Mouse (Mus musculus): ENCODE data around the gene Cd109.

The Cd109 gene

DNA sequence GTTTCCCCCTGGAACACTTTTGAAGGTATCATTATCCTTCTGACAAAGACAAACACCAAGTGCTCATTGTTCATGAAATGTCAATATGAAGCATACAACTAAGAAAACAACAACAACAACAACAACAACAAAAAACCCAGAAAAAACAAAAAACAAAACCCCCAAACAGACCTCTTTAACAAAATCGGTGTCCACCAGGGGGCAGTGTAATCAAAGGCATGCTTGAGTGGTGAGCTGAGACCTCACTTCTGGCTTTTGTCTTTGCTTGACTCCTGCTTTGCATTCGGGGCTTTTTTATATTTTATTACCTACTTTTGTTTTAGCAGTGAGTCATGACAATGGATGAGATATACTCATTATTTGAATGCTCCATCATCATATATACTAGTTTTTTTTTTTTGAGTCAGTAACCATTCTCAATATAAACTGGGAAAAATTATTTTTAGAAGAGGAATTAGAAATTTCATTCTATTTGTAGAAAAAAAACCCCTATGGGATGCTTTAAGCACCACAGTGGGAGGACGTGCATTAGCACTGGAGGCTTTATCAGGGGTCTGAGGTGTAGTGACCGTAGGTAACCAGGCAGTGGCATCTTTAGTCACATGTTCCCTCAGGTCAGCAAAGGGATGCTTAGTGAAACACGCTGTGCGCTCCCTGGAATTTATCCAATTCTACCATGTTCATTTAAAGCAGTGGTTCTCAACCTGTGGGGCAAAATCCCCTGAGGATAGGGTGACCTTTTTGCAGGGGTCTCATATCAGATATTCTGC, 30.8 kb downstream of the Cd109 start:
- DNase-seq: peak; percentile 68

- DNase-seq: no peak
These were observed 33.3 kb downstream of the Cd109 start for GRCm38 (mm10) chr9:78648641-78649040.

GRCm38 (mm10) chr9:78649398-78649797, 34.1 kb downstream of the Cd109 start:
- DNase-seq: no peak

DNA sequence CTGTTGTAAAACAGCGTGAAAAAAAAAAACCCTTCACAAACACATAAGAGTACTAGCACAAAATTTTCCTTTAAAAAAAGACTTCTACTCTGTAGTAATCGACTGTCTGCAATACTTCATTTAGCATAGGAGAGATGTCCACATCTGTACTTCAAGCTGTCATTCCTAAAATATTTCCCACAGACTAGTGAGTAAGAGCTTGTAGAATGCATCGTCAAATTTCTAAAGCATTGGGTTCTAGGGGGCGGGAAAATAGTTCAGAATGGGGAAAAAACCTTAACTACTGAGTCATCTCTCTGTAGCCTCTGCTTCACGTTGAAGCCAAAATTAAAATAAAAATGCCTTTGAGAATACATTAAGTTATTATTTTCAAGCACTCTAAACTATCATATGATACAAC, 42.2 kb downstream of the Cd109 start:
- DNase-seq: no peak

GRCm38 (mm10) chr9:78671446-78671985, 56.2 kb downstream of the Cd109 start:
- no peak for DNase-seq

DNA sequence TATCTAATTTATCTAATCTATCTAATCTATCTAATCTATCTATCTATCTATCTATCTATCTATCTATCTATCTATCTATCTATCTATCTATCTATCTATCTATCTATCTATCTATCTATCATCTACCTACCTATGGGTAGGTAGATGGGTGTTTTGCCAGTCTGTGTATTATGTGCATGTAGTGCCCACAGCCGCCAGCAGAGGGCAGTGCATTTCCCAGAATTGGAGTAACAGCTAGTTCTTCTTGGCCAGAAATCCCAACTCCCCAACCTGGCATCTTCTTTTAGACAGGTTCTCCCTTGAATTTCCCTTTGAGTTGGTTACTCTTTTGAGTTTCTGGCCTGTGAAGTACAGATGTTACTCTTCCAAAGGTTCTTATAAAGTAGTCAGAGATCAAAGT, 85.3 kb downstream of the Cd109 start:
- DNase-seq: peak; percentile 74

DNA sequence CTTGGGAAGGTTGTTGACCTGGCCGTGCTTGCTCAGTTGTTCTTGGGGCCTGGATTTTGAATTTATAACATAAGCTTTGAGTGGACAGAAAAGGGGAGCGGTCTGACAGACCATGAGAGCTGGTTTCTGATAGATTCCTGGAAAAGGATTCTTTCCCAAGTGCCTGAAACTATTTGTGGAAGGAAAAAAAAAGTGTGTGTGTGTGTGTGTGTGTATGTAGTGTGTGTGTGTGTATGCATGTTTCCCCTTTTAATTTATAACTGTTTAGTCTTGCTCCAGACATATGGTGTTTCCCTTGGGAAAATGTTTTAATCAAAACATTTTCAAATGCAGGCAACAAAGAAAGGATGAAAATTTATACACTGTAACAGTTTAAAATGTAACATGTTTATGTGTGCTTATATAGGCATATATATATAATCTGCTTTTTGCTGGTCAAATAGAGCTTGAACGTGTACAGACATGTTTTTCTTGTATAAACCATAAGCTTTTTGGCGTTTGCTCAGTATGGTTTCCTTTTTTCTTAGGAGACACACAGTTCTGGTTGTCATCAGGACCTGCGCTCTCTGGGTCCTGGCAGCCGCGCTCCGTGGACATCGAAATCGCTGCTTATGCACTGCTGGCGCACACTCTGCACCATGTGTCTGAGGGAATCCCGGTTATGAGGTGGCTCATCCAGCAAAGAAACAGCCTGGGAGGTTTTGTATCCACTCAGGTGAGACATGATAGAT, 87.3 kb downstream of the Cd109 start:
- no peak for DNase-seq

DNA sequence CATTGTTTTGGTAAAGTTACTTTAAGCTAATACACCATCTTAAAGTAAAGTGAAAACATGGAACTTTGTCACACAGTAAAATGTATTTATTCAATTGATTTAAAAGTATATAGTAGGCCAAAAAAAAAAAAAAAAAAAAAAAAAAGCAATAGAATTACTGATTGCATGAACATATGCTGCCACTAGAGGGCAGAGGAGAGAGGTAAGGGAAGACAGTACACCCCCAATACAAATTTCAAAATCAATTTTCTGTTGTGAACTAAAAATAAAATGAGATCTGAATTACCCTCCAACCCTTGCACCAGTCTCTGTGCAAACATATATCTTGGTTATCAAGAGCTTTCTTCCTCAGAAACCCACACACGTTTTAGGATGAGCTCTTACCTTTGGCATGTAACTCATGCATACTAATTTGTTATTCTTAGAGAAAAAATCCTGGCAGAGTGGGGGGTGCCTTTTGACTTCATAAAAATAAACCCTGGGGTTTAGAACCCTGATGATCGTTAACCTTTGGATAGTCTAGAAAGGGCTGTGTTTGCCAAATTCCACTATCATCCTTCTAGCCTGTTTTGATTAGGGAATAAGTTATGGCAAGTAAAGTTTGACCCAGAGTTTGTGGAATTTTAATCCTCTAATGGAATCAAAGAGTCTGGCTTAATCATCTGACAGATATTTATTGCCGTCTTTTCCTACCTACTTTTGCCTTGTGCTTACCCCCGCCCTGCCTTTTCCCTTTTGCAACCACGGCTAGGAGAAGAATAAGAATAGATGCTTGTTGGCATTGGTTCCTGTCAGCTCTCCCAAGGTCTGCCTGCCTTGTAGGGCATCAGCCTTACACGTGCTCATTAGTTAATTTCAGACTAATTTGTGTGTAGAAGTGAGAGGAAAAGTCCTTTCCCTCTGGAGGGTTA, 105.8 kb downstream of the Cd109 start:
- DNase-seq: no peak

- DNase-seq: no peak
These were observed 116.6 kb downstream of the Cd109 start for GRCm38 (mm10) chr9:78731931-78732330.

- peak; percentile 22 for DNase-seq
These were observed 120.2 kb downstream of the Cd109 start for GRCm38 (mm10) chr9:78735519-78735918.

DNA sequence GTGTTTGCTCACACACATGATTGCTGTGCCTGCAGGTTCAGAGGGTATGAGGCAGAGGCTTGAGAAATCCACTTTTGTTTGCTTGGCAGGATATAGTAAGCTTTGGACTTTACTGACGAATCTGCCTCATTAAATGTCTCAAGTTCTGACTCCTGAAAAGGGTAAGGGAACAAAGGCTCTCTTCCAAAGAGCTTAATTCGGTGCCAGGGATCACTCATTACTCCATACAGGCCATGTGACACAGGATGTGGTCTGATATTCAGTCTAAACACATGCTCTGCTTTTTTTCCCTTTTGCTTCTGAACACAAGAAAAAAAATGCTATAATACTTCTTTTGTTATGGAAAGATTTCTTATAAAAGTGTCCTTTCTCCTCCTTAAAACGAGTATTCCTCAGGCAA, 126.7 kb downstream of the Cd109 start:
- DNase-seq: peak; percentile 65

GRCm38 (mm10) chr9:78750246-78750645, 134.9 kb downstream of the Cd109 start:
- peak; percentile 47 for DNase-seq
